Mouse (Mus musculus) megakaryocyte, adult 5-6 weeks (primary cell): Measurements from ENCODE around the gene Gpr141. TPM values are rescaled to one million over a fixed set of nuclear protein-coding genes. Genes with fewer than 3 reads are reported as not detected.
"Not testable (repeated sequence)": the region's sequence is repeated elsewhere in the genome, so short reads cannot be mapped to it uniquely, and the experiment has no call there.

Experiments
- ATAC-seq: 2 replicates; pipeline ENCODE4 v1.8.0; 2016; ENCODE audit warnings: mild to moderate bottlenecking, inconsistent platforms; ENCODE audit not compliant: poor library complexity, severe bottlenecking
- total RNA-seq, 2 experiments: library from RNA; stranded (forward) in 1 of 2; stranded (reverse) in 1 of 2; fragments of 153-499, 151-499 nt in 1 of 2; fragments of 221-1000, 200-1000 nt in 1 of 2; gene quantifications; 2 replicates each; pipeline versions ENCODE4 v1.2.3 to v1.2.4; 2015 to 2017

Gene Gpr141
- total RNA-seq (2015) (151 and 163 TPM in 2 replicates), total RNA-seq (2017) (201 and 203 TPM in 2 replicates)

- ATAC-seq, result peak; percentile 65
Measured at GRCm38 (mm10) chr13:19824071-19824470, at the start of gene Gpr141. Gene Gpr141 (minus strand): TSS chr13:19824257.

- no peak for ATAC-seq
Measured at GRCm38 (mm10) chr13:19864241-19864640, 40.2 kb upstream of the Gpr141 start.

- peak; percentile 88 for ATAC-seq
Measured at GRCm38 (mm10) chr13:19854629-19855333, 30.7 kb upstream of the Gpr141 start.

- peak; percentile 58 for ATAC-seq
Measured at GRCm38 (mm10) chr13:19854049-19854448, 30.0 kb upstream of the Gpr141 start.

GRCm38 (mm10) chr13:19843448-19843847, 19.4 kb upstream of the Gpr141 start:
- peak; percentile 75 for ATAC-seq

GRCm38 (mm10) chr13:19842707-19843106, 18.6 kb upstream of the Gpr141 start:
- peak; percentile 86 for ATAC-seq

GRCm38 (mm10) chr13:19841615-19842014, 17.6 kb upstream of the Gpr141 start:
- ATAC-seq, result no peak

- no peak for ATAC-seq
Measured at GRCm38 (mm10) chr13:19840206-19840605, 16.1 kb upstream of the Gpr141 start.

GRCm38 (mm10) chr13:19830560-19830959, 6.5 kb upstream of the Gpr141 start:
- peak; percentile 49 for ATAC-seq

GRCm38 (mm10) chr13:19828095-19828494, 4.0 kb upstream of the Gpr141 start:
- ATAC-seq, result peak; percentile 91

- ATAC-seq, result peak; percentile 28; the same call in 1 of the 2 replicates
Measured at GRCm38 (mm10) chr13:19821639-19822038, 2.4 kb downstream of the Gpr141 start.

GRCm38 (mm10) chr13:19819926-19820325, 4.1 kb downstream of the Gpr141 start:
- ATAC-seq, result peak; percentile 78

- no peak for ATAC-seq
Measured at GRCm38 (mm10) chr13:19819243-19819642, 4.8 kb downstream of the Gpr141 start.

GRCm38 (mm10) chr13:19794942-19795341, 29.1 kb downstream of the Gpr141 start:
- no peak for ATAC-seq

GRCm38 (mm10) chr13:19794486-19794885, 29.6 kb downstream of the Gpr141 start:
- peak; percentile 97 for ATAC-seq

GRCm38 (mm10) chr13:19793761-19794160, 30.3 kb downstream of the Gpr141 start:
- ATAC-seq, result peak; percentile 77

GRCm38 (mm10) chr13:19787946-19788345, 36.1 kb downstream of the Gpr141 start:
- ATAC-seq, result not testable (repeated sequence)

- no peak for ATAC-seq
Measured at GRCm38 (mm10) chr13:19770163-19770562, 53.9 kb downstream of the Gpr141 start.

GRCm38 (mm10) chr13:19767202-19767601, 56.9 kb downstream of the Gpr141 start:
- ATAC-seq, result peak; percentile 93

GRCm38 (mm10) chr13:19764276-19764675, 59.8 kb downstream of the Gpr141 start:
- ATAC-seq, result no peak

GRCm38 (mm10) chr13:19763211-19763610, 60.8 kb downstream of the Gpr141 start:
- ATAC-seq, result no peak

GRCm38 (mm10) chr13:19745741-19746140, 78.3 kb downstream of the Gpr141 start:
- ATAC-seq, result no peak

- no peak for ATAC-seq
Measured at GRCm38 (mm10) chr13:19744536-19744935, 79.5 kb downstream of the Gpr141 start.
